Mouse (Mus musculus): Measurements from ENCODE around the gene Ikzf1. TPM values are rescaled to one million over a fixed set of nuclear protein-coding genes. Genes with fewer than 3 reads are reported as not detected.

Ikzf1 gene
- total RNA-seq (2021): 6.3 and 23.4 TPM in 2 replicates
- long read RNA-seq, experiment 1, full-length matches to known transcripts: 3 of 11 reads
- long read RNA-seq, experiment 1, partial matches to known transcripts: 3 of 11 reads
- long read RNA-seq, experiment 1, other reads (novel, unspliced or antisense): 5 of 11 reads
- long read RNA-seq, experiment 2: 0 reads

- peak; percentile 27 for DNase-seq
These were observed at the start of gene Ikzf1 for GRCm38 (mm10) chr11:11684930-11685852. Gene Ikzf1, plus strand, starts transcription at chr11:11685003.

DNA sequence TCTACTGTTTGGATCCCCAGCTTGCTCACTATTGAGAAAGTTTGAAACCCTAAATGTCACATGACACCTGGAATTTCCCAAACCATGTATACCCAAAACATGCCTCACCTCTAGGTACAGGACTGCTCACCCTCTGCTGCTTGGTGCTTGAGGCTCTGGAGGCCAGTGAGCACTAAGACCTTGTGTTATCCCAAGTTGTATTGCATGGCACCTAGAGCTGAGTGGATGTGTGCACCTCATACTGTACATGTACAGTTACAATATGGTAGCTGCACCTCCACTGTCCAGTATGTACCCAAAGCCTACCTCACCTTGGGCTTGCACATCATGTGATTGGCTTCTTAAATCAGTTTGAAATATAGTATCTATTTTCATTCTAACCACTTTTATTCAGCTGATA lies 40.5 kb upstream of the Ikzf1 start:
- no peak for DNase-seq

- no peak for DNase-seq
These were observed 28.4 kb upstream of the Ikzf1 start for GRCm38 (mm10) chr11:11656388-11656787.

DNA sequence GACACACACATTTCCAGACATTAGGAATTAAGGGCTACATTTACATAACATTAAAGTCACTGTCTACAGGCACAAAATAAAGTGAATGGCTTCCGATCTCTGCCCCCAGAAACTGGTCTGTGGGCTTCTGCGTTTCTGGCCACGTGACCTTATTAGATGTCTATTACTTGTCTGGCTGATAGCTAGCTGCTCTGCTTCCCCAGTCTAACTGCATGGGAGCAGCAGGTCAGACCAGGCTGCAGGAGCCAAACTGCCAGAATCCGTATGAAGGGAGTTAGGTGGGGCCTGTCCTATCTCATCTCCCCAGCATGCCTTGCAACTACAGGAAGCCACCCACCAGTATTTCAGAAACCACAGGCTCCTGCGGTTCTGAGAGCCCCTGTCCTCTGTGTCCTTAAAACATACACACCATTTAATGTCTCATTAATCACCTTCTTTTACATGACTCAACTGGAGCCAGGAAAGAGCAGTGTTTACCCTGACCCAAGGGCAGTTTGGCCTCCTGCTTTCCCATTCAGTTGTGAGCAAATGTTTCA lies 27.7 kb upstream of the Ikzf1 start:
- peak; percentile 3 for DNase-seq

GRCm38 (mm10) chr11:11657634-11658033 lies 27.2 kb upstream of the Ikzf1 start:
- DNase-seq: no peak

DNA sequence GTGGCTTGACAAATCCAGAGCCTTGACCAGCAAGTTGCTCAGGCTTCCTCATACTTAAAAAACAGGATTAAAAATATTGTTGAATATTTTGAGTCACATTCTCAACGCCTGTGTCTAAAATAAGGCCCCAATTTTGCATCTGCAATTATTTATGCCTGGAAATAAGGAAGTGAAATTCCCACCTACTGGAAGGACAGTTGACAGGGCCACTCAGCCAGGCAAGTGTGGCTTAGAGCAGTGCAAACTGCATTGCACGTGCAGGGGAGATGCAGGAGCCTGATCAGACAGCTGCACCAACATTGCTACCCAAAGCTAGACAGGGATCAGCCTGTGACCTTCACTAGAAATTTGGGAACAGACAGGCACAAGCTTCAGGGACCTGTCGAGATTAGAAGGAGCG lies 26.0 kb upstream of the Ikzf1 start:
- no peak for DNase-seq

DNA sequence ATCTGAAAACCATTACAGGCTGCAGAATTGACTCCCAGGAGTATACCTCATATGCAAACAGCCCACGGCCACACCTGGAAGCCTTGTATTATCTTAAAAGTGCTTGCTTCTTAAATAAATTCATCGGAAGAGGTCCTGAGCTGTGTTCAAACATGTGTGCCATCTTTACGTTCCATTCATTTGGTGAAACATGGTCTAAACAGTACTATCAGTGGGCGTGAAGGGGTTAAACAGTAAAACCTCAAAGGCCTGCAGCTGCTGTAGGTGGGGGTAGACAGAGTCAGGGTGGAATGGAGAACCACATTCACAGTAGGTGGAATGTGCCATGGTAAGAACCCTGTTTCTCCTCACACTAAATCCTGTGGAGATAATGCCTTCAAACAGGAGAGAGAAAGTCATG lies 24.2 kb upstream of the Ikzf1 start:
- DNase-seq: no peak

DNA sequence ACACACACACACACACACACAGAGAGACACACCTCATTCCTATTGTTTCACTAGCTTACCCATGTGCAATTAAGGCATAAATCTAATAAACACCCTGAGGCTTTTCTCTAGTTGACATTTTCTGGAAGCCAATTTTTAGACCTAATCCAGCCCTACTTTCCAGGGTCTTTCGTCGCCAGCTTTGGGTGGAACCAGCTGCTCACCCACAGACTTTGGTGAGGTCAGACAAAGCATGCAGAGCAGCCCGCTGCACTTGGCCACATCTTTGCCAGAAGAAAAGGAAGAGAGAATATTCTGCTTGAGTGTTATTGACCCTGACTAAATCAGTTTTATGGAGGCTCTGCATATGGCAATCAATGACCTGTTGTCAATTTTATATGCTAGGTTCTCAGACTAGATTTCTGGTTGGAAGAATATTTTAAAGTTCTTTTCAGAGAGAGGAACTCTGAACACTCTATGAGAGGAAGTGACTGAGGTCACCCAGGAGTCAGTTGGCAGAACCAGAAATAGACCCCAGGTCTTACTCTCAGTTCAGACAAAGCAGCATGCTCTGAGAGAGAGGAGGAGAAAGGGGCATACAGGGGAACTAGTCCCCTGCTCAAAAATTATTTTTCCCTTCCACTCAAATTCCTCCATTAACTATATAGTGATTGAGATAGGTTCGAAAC lies 17.4 kb upstream of the Ikzf1 start:
- no peak for DNase-seq

DNA sequence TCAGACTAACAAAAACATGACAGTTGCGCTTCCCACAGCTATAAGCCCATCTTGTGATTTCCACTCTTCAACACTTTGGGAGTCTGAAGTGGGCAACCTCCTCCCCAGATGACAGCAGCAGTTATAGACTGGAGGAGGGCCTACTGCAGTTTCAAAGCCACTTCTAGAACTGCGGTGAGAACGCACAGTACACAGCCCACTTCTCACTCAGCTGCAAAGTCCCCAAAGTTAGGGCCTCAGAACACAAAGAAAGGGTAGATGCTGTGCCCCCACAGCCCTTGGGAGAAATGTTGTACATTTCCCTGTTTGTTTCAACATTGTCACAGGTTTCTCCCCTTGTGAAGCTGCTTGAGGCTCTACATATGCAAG lies 16.9 kb upstream of the Ikzf1 start:
- DNase-seq: no peak

- no peak for DNase-seq
These were observed 11.8 kb upstream of the Ikzf1 start for GRCm38 (mm10) chr11:11672974-11673373.

DNA sequence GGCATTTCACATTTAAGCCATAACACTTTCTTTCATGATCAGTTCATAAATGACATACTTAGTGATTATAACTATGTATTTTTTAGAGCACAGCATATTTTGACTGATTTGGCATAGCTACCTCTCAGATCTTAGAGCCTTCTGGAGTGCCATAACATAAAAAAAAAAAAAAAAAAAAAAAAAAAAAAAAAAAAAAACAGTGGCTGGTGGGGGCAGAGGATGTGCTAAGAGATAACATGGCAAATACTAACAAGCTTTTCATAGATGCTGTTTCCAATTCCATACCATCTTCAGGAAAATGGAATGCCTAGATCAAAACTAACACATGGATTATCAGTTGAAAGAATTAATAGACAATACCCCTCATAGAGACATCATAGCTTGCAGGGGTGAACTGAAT lies 9.7 kb upstream of the Ikzf1 start:
- DNase-seq: no peak

DNA sequence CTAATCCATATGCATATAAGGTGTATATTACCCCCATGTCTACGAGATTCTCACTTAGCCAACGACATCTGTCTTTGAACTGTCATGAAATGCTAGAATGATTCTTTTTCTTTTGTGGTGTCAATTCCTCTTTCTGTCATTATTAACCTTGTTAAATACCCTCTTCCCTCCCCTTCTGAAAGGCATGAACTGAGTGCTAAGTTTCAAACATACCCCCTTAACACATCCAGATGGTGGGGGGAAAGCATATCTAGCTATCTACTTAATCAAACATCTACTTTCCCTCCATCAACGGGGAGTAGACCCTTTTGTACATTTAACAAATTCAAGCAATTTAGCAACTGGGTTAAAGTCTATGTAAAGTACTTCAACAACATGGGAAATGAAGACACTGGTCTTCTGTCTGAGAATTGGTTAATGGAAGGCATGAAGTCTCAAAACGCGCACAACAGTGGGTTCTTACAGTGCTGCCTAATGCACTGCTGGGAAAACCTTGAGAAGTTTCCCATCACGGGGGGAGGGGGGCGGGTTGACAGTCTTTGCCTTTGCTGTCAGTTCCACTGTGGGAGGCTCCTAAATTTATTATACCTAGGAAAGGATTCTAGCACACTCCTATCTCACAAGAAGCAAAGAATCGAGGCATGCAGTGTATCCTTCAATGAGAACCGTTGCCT lies 8.6 kb upstream of the Ikzf1 start:
- no peak for DNase-seq

- no peak for DNase-seq
These were observed 7.6 kb upstream of the Ikzf1 start for GRCm38 (mm10) chr11:11677165-11677564.

GRCm38 (mm10) chr11:11678972-11679371 lies 5.8 kb upstream of the Ikzf1 start:
- DNase-seq: no peak

GRCm38 (mm10) chr11:11684056-11684929 lies 510 bp upstream of the Ikzf1 start:
- peak; percentile 16 for DNase-seq

- peak; percentile 72 for DNase-seq
These were observed 1.1 kb downstream of the Ikzf1 start for GRCm38 (mm10) chr11:11685853-11686395.

DNA sequence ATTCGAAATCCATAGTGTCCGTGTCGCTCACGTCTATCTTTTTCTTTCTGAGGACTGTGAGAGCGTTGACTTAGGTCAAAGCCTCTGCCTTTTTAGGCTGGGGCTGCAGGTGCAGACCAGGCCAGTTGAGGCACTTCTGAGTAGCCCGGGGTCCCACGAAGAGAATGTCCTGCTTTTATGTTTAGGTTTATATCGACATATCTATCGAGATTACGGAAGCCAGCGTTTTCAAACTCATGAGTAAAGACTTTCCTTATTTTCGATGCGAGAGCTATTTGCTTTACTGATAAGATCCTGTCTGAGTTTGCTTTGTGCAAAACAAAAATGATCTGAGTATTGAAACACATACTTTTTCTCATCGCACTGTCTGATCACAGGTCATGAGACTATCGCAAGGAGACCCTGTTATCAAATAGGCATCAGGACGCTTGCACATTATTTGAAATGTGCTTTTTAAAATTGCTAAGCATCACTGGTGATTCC lies 1.8 kb downstream of the Ikzf1 start:
- DNase-seq: no peak

GRCm38 (mm10) chr11:11687551-11688185 lies 2.9 kb downstream of the Ikzf1 start:
- DNase-seq: no peak

DNA sequence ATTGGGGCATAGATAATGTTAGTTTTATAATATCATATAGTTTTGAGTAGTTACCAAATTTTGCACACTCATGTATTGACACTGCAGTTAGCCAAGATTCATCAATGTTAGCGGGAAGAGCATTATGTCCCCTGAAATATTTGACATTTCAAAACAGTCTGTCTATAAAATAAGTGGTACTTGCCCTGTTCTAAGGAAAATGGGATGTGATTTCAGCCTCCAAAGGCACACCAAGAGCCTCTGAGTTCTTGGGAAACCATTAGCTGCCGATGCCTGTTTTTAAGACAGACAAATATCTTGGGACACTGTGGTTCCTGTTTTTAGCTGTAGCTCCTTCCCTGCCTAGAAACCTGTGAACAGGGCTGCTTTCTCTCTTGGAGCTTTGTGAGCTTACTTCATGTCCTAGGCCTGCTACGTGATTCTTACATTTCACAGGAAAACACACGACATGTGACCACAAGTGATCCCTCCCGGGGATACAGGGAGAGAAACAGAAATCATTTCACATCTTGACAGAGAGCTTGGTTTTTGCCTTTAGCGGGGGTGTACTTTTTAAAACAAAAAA lies 4.0 kb downstream of the Ikzf1 start:
- no peak for DNase-seq

DNA sequence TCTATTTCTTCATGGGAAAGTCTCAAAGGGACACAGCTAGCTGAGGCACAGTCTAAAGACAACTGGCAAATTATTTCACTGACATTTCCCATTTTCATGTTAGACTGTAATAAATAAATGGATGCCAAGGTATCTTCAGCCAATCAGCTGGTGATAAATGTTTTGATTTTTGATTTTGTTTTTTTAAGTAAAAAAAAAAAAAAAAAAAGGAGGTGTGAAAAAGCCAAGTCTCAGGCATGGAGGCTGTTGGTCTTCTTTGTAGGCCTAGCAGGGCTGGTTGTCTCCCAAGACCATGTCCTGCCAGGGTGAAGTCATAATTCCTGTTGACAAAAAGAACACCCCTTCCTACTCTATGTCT lies 4.9 kb downstream of the Ikzf1 start:
- DNase-seq: no peak

All from adrenal gland, postnatal 14 days (tissue).